ENCODE assay signal across 8 mouse cellular contexts in genomic region chr14:24826471-24827337, GRCm38 (mm10).
DNase-seq lines count a peak whose midpoint lies in the region; ATAC-seq lines count a peak whose summit lies in the region.

No protein-coding gene starts in this region.

- ATAC-seq in kidney, embryonic 15.5 days (replicated peaks; ENCODE audit: low FRiP score): no peak
- ATAC-seq in embryonic facial prominence, embryonic 14.5 days (ENCODE audit: low read depth): peak; percentile 50
- ATAC-seq in megakaryocyte-erythroid progenitor cell, adult 5-6 weeks (replicated peaks; ENCODE audit: low FRiP score, low TSS enrichment, poor library complexity, severe bottlenecking): no peak

- peak overlapping the region; percentile 72 for H3K27ac ChIP-seq in kidney, embryonic 15.5 days
- H3K27ac ChIP-seq in embryonic facial prominence, embryonic 14.5 days (replicated peaks; ENCODE audit: low read depth, low read length): peak overlapping the region; percentile 70
- H3K27ac ChIP-seq in limb, embryonic 10.5 days: peak overlapping the region; percentile 89

- H3K4me2 ChIP-seq in kidney, embryonic 15.5 days: no peak overlapping the region
- peak overlapping the region; percentile 0 for H3K4me2 ChIP-seq in embryonic facial prominence, embryonic 14.5 days (ENCODE audit: low read depth, low read length)

- H3K4me1 ChIP-seq in kidney, embryonic 15.5 days: peaks cover 63% of the 10 kb centered on the region
- peaks cover 58% of the 10 kb centered on the region for H3K4me1 ChIP-seq in embryonic facial prominence, embryonic 14.5 days (ENCODE audit: control insufficient read depth, insufficient read depth, low read length)
- H3K4me1 ChIP-seq in limb, embryonic 10.5 days: peaks cover 71% of the 10 kb centered on the region

- DNase-seq in kidney, postnatal 25 days: no peak
- peak; percentile 93 for DNase-seq in embryonic facial prominence, embryonic 14.5 days (ENCODE audit: low spot score)
- DNase-seq in limb, embryonic 10.5 days (ENCODE audit: low spot score): peak; percentile 61
- peak; percentile 28 to 54 for DNase-seq in right cerebral cortex, postnatal 36 days (ENCODE audit: low spot score in 2 of 2)
- DNase-seq in gastrocnemius, postnatal 10 days: no peak
- no peak for DNase-seq in spleen, adult 12 weeks (ENCODE audit: low spot score)

- no peak overlapping the region for H3K9ac ChIP-seq in kidney, embryonic 15.5 days
- H3K9ac ChIP-seq in embryonic facial prominence, embryonic 14.5 days (ENCODE audit: low read depth, low read length): no peak overlapping the region

- H3K4me3 ChIP-seq in kidney, embryonic 15.5 days (replicated peaks): no peak overlapping the region
- H3K4me3 ChIP-seq in embryonic facial prominence, embryonic 14.5 days (ENCODE audit: low read depth, low read length): no peak overlapping the region
- peak overlapping the region; percentile 24; the same call in 1 of the 2 replicates for H3K4me3 ChIP-seq in limb, embryonic 10.5 days

- H3K27me3 ChIP-seq in kidney, embryonic 15.5 days: no peaks in the 10 kb centered on the region
- no peaks in the 10 kb centered on the region for H3K27me3 ChIP-seq in embryonic facial prominence, embryonic 14.5 days (replicated peaks; ENCODE audit: control insufficient read depth, insufficient read depth, low read length)
- H3K27me3 ChIP-seq in limb, embryonic 10.5 days (ENCODE audit: low read depth, poor library complexity, severe bottlenecking): 0 out of 2 replicates have a peak, but pooled peaks cover 3% of the 10 kb centered on the region

- WGBS in kidney, embryonic 15.5 days: 38% methylated on average over 13 of the region's 13 CpGs
- 15% methylated on average over 13 of the region's 13 CpGs for WGBS in embryonic facial prominence, embryonic 14.5 days
- 25% methylated on average over 13 of the region's 13 CpGs for WGBS in limb, embryonic 10.5 days

- H3K9me3 ChIP-seq in kidney, embryonic 15.5 days (replicated peaks): no peaks in the 10 kb centered on the region
- H3K9me3 ChIP-seq in embryonic facial prominence, embryonic 14.5 days (ENCODE audit: control insufficient read depth, low read length): no peaks in the 10 kb centered on the region
- no peaks in the 10 kb centered on the region for H3K9me3 ChIP-seq in limb, embryonic 10.5 days (replicated peaks)

- H3K36me3 ChIP-seq in kidney, embryonic 15.5 days: no peaks in the 10 kb centered on the region
- no peaks in the 10 kb centered on the region for H3K36me3 ChIP-seq in embryonic facial prominence, embryonic 14.5 days (ENCODE audit: control insufficient read depth, insufficient read depth, low read length)
- H3K36me3 ChIP-seq in limb, embryonic 10.5 days: no peaks in the 10 kb centered on the region

Comparison
In these comparisons a context has a peak if more than half of its experiments do, and no peak if none do; other contexts are left out.
1. DNase-seq: peak in embryonic facial prominence, embryonic 14.5 days (single experiment), limb, embryonic 10.5 days (single experiment) and right cerebral cortex, postnatal 36 days (2 of 2); none in kidney, postnatal 25 days (0 of 2), gastrocnemius, postnatal 10 days (single experiment) and spleen, adult 12 weeks (single experiment).
2. Peak in every context shown above with its lines, with median percentiles within 50 percentile points of each other: H3K27ac ChIP-seq.